Mouse (Mus musculus): Measurements from ENCODE around the gene Npb. TPM values are rescaled to one million over a fixed set of nuclear protein-coding genes. Genes with fewer than 3 reads are reported as not detected.
A peak's percentile ranks its signal among the peaks of the same experiment; 100 is the strongest.
"Not testable (repeated sequence)": the region's sequence is repeated elsewhere in the genome, so short reads cannot be mapped to it uniquely, and the experiment has no call there.

Npb gene
- polyA plus RNA-seq, 1 experiment from 2014 or later = 4.4 TPM

DNA sequence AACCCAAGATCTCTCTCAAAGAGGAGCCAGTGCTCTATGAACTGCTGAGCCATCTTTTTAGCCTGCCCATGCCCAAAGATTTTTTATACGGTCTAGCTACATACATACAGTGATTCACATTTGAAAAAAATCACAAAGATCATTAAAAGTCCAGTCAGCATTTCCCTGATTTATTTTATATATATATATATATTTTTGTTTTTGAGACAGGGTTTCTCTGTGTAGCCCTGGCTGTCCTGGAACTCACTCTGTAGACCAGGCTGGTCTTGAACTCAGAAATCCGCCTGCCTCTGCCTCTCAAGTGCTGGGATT, 25.3 kb upstream of the Npb start:
- not testable (repeated sequence) for DNase-seq (ENCODE audit: low spot score); H3K27ac ChIP-seq (ENCODE audit: low read depth); H3K27me3 ChIP-seq (replicated peaks; ENCODE audit: control insufficient read depth, insufficient read depth, low read length); H3K9ac ChIP-seq (ENCODE audit: low read length); ATAC-seq (replicated peaks; ENCODE audit: low FRiP score, low TSS enrichment, low read depth); H3K4me3 ChIP-seq (ENCODE audit: low read depth, low read length); H3K9me3 ChIP-seq (ENCODE audit: control insufficient read depth, low read length); H3K4me2 ChIP-seq (ENCODE audit: low read length)
- Histone ChIP-seq H3K4me1 (replicated peaks; ENCODE audit: control insufficient read depth, insufficient read depth, low read length) (peaks cover 19% of the 10 kb centered on the region), H3K36me3 (ENCODE audit: control insufficient read depth, insufficient read depth, low read length) (peaks cover 57% of the 10 kb centered on the region)
- 90% methylated on average over 2 of the region's 2 CpGs for WGBS

DNA sequence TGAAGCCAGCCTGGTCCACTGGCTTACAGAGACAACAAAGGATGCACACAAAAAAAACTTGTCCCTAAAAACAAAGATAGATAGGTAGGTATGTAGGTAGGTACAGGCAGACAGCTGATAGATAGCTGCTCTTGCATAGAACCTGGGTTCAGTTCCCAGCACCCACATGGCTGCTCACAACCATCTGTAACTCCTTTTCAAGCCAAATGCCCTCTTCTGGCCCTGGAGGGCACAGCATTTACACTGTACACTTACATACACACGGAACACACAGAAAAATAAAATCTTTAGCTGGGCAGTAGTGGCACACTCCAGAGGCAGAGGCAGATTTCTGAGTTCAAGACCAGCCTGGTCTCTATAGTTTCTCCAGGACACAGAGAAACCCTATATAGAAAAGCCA, 24.3 kb upstream of the Npb start:
- ATAC-seq (replicated peaks; ENCODE audit: low FRiP score, low TSS enrichment, low read depth) (no peak), DNase-seq (ENCODE audit: low spot score) (no peak)
- Histone ChIP-seq H3K4me3 (ENCODE audit: low read depth, low read length) (no peak overlapping the region), H3K27ac (ENCODE audit: low read depth) (no peak overlapping the region), H3K4me2 (ENCODE audit: low read length) (no peak overlapping the region), H3K9me3 (ENCODE audit: control insufficient read depth, low read length) (peaks cover 4% of the 10 kb centered on the region; the same call in 1 of the 2 replicates), H3K9ac (ENCODE audit: low read length) (no peak overlapping the region), H3K36me3 (ENCODE audit: control insufficient read depth, insufficient read depth, low read length) (peaks cover 55% of the 10 kb centered on the region), H3K4me1 (replicated peaks; ENCODE audit: control insufficient read depth, insufficient read depth, low read length) (peaks cover 19% of the 10 kb centered on the region), H3K27me3 (replicated peaks; ENCODE audit: control insufficient read depth, insufficient read depth, low read length) (no peaks in the 10 kb centered on the region)
- WGBS = 97% methylated on average over 1 of the region's 1 CpGs

DNA sequence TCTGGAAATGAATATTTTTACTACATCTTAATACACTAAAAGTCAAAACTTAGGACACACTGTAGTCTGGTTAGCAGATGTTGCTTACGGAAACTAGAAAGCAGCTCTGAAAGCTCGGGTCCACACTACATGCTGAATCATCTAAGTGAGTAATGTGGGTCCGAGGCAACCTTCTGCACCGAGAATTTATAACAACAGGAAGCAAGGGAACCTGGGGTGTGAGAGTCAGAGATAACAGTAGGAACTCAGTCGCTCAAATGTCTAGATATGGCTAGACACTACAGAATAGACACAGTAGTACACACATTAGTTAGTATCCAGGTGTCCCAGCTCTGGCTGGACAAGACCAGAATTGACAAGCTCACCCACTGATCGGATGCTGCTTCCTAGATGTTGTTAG, 19.7 kb upstream of the Npb start:
- Histone ChIP-seq H3K36me3 (ENCODE audit: control insufficient read depth, insufficient read depth, low read length) (peaks cover 88% of the 10 kb centered on the region), H3K4me1 (replicated peaks; ENCODE audit: control insufficient read depth, insufficient read depth, low read length) (no peaks in the 10 kb centered on the region), H3K4me3 (ENCODE audit: low read depth, low read length) (no peak overlapping the region), H3K9ac (ENCODE audit: low read length) (no peak overlapping the region), H3K9me3 (ENCODE audit: control insufficient read depth, low read length) (peaks cover 4% of the 10 kb centered on the region; the same call in 1 of the 2 replicates), H3K4me2 (ENCODE audit: low read length) (no peak overlapping the region), H3K27ac (ENCODE audit: low read depth) (no peak overlapping the region), H3K27me3 (replicated peaks; ENCODE audit: control insufficient read depth, insufficient read depth, low read length) (no peaks in the 10 kb centered on the region)
- DNase-seq (ENCODE audit: low spot score) = no peak
- 91% methylated on average over 6 of the region's 6 CpGs for WGBS
- ATAC-seq (replicated peaks; ENCODE audit: low FRiP score, low TSS enrichment, low read depth) = no peak

DNA sequence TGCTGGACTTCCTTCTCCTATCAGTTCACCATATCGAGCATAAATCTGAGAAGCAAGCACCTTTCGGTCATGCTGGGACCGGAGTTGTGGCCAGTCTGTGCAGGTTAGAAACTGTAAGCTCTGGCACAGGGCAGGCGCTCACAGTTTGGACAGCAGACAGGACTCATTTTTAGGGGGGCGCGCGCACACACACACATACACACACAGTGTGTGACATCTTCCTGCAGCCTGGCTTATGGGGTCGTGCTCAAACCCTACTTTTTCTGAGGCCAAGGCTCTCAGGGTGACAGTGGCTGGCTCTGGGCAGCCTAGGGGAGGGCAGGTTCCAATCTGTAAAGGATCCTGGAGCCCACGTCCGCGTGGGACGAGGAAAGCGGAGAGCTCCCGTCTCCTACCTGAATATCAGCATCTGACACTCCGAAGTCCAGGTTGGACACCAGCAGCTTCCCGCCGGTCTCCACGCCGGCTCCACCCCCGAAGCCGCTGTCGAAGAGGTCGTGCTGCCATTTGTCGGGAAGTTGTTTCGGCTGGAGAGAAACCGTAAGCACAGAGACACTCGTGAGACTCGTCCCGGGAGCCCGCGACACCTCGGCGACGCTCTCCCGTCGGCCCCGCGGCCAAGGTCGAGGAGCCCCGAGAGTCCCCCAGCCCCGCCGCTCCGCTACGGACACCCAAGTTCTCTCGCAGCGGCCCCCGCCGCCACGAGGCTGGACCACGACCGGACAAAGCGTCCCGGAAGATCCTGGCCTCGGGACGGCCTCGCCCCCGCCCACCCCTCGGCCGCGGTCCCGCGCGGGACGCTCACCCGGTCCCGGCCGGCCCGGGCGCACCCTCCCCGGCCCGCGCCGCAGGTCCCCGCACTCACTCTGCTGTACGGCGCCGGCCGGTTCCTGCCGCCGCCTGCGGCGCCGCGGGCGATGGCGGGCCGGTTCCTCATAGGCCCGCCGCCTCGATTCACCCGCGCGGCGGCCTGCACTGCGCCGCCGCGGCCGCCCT, 10.7 kb upstream of the Npb start:
- peak; percentile 72 for DNase-seq (ENCODE audit: low spot score)
- H3K4me1 ChIP-seq (replicated peaks; ENCODE audit: control insufficient read depth, insufficient read depth, low read length) = peaks cover 20% of the 10 kb centered on the region
- peak overlapping the region; percentile 98 for H3K4me3 ChIP-seq (ENCODE audit: low read depth, low read length)
- ATAC-seq (replicated peaks; ENCODE audit: low FRiP score, low TSS enrichment, low read depth) = peak; percentile 38; the same call in 1 of the 2 replicates
- H3K27me3 ChIP-seq (replicated peaks; ENCODE audit: control insufficient read depth, insufficient read depth, low read length) = no peaks in the 10 kb centered on the region
- peak overlapping the region; percentile 81 for H3K27ac ChIP-seq (ENCODE audit: low read depth)
- H3K9me3 ChIP-seq (ENCODE audit: control insufficient read depth, low read length) = no peaks in the 10 kb centered on the region
- 5% methylated on average over 74 of the region's 99 CpGs for WGBS
- peaks cover 65% of the 10 kb centered on the region for H3K36me3 ChIP-seq (ENCODE audit: control insufficient read depth, insufficient read depth, low read length)
- peak overlapping the region; percentile 96 for H3K9ac ChIP-seq (ENCODE audit: low read length)
- peak overlapping the region; percentile 88 for H3K4me2 ChIP-seq (ENCODE audit: low read length)

DNA sequence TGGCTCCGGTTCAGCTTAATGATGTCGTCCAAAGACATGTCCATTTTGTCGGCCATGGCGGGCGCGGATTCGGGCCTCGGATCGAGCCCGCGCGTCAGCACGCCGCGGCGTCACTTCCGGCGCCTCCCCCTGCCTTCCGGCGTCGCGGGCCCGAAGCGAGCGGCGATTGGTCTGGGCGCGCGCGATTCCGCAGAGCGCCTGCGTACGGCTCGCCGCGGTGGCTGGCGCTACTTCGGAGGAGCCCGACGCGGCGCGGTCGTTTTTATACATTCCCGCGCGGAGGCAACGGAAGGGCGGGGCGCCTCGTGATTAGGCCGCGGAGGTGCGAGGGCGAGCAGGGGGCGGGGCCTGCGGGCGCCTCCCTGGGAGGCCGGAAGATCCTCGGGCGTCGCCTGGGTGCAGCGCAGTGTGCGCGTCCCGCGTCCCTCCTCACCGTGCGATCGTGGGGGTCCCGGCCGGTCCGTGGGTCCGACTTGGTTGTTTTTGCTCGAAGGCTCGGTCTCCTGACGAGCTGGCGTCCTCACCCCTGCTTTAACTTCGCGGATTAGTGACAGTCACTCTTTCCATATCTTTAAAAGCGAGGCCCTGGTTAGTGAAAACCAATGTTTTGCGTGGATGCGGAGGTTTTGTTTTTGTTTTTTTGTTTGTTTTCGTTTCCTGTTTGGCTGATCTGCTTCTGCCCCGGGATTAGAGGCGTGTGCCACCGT, 9.8 kb upstream of the Npb start, which contains the start of the genes Alyref and Anapc11:
Gene Alyref (minus strand): TSS at position 83 of the 707 bp plus-strand sequence.
Gene Anapc11 (plus strand): TSS at position 139 of the 707 bp plus-strand sequence.
- Histone ChIP-seq H3K27ac (ENCODE audit: low read depth) (peak within 1 kb of the TSS; percentile 81), H3K36me3 (ENCODE audit: control insufficient read depth, insufficient read depth, low read length) (peaks cover 65% of the 10 kb centered on the region)
- WGBS = under 1% methylated on average over 86 of the region's 88 CpGs

DNA sequence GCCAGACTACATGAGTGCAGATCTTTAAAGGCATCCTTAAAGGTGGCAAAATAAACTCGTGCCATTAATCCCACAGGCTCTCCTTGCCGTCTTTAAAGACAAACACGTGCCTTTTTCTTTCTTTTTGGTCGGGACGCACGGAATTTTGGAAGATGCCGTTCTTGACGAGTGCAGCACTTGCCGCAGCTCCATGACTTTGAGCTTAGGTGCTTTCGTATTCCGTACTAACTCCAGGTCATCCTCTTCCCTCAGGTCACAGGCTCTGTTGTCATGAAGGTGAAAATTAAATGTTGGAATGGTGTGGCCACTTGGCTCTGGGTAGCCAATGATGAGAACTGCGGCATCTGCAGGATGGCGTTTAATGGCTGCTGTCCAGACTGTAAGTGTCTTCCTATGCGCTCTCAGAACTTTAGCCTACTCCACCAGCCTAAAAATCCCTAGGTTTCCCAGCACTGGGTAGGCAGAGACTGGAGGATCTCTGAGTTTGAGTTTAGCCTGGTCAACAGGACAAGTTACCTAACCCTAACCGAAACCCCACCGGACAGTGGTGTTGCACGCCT, 9.2 kb upstream of the Npb start:
- Histone ChIP-seq H3K27ac (ENCODE audit: low read depth) (peak overlapping the region; percentile 81), H3K4me1 (replicated peaks; ENCODE audit: control insufficient read depth, insufficient read depth, low read length) (peaks cover 20% of the 10 kb centered on the region), H3K36me3 (ENCODE audit: control insufficient read depth, insufficient read depth, low read length) (peaks cover 64% of the 10 kb centered on the region), H3K9me3 (ENCODE audit: control insufficient read depth, low read length) (no peaks in the 10 kb centered on the region), H3K4me2 (ENCODE audit: low read length) (peak overlapping the region; percentile 88), H3K4me3 (ENCODE audit: low read depth, low read length) (peak overlapping the region; percentile 98), H3K27me3 (replicated peaks; ENCODE audit: control insufficient read depth, insufficient read depth, low read length) (no peaks in the 10 kb centered on the region), H3K9ac (ENCODE audit: low read length) (peak overlapping the region; percentile 63)
- ATAC-seq (replicated peaks; ENCODE audit: low FRiP score, low TSS enrichment, low read depth) = no peak
- DNase-seq (ENCODE audit: low spot score) = peak; percentile 63
- 46% methylated on average over 17 of the region's 17 CpGs for WGBS

More for the DNA sequence above, 9.8 kb upstream of the Npb start, which contains the start of the genes Alyref and Anapc11:
- peak; percentile 97 for ATAC-seq (replicated peaks; ENCODE audit: low FRiP score, low TSS enrichment, low read depth)
- H3K9me3 ChIP-seq (ENCODE audit: control insufficient read depth, low read length) = no peaks in the 10 kb centered on the region
- H3K27me3 ChIP-seq (replicated peaks; ENCODE audit: control insufficient read depth, insufficient read depth, low read length) = no peaks in the 10 kb centered on the region
- H3K9ac ChIP-seq (ENCODE audit: low read length) = peak within 1 kb of the TSS; percentile 96
- peaks cover 20% of the 10 kb centered on the region for H3K4me1 ChIP-seq (replicated peaks; ENCODE audit: control insufficient read depth, insufficient read depth, low read length)
- H3K4me2 ChIP-seq (ENCODE audit: low read length) = peak within 1 kb of the TSS; percentile 88
- peak; percentile 93 for DNase-seq (ENCODE audit: low spot score)
- H3K4me3 ChIP-seq (ENCODE audit: low read depth, low read length) = peak within 1 kb of the TSS; percentile 98

DNA sequence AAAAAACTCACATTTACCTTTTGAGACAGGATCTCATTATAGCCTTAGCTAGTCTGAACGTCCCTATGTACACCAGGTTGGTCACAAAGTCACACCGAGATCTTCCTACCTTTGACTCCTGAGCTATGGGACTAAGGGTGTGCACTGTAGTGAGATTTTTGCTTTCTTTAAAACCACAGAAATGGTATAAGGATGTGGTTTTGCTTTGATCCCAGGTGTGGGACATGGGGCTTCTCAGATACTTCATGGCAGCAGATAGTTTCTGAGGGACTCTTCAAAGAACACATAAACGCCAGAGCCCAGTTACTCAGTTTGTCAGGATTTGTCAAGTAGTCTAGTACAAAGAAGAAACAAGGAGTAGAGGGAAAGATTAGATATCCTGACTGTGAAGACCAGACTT, 7.6 kb upstream of the Npb start:
- Histone ChIP-seq H3K4me3 (ENCODE audit: low read depth, low read length) (no peak overlapping the region), H3K9ac (ENCODE audit: low read length) (no peak overlapping the region), H3K27ac (ENCODE audit: low read depth) (no peak overlapping the region), H3K4me1 (replicated peaks; ENCODE audit: control insufficient read depth, insufficient read depth, low read length) (peaks cover 20% of the 10 kb centered on the region), H3K36me3 (ENCODE audit: control insufficient read depth, insufficient read depth, low read length) (peaks cover 66% of the 10 kb centered on the region), H3K27me3 (replicated peaks; ENCODE audit: control insufficient read depth, insufficient read depth, low read length) (no peaks in the 10 kb centered on the region), H3K9me3 (ENCODE audit: control insufficient read depth, low read length) (no peaks in the 10 kb centered on the region), H3K4me2 (ENCODE audit: low read length) (no peak overlapping the region)
- DNase-seq (ENCODE audit: low spot score) = no peak
- WGBS = 92% methylated on average over 3 of the region's 3 CpGs
- ATAC-seq (replicated peaks; ENCODE audit: low FRiP score, low TSS enrichment, low read depth) = no peak

DNA sequence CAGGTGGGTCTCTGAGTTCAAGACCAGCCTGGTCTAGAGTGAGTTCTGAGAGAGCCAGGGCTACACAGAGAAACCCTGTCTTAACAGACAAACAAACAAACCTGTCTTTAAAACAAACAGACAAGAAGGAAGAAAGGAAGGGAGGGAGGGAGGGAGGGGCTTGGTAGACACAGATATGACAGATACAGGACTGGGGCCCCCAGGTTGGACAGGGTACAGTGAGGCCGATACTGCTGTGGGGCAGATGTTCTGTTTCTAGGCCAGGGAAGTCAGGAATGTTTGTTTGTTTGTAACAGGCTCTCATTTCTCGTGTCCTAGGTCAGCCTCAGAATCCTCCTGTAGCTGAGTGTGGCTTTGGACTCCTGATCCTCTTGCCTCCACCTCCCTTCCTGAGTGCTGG, 4.7 kb upstream of the Npb start:
- H3K4me1 ChIP-seq (replicated peaks; ENCODE audit: control insufficient read depth, insufficient read depth, low read length) = peaks cover 19% of the 10 kb centered on the region
- WGBS = 66% methylated on average over 2 of the region's 2 CpGs
- H3K27me3 ChIP-seq (replicated peaks; ENCODE audit: control insufficient read depth, insufficient read depth, low read length) = no peaks in the 10 kb centered on the region
- DNase-seq (ENCODE audit: low spot score) (no peak), ATAC-seq (replicated peaks; ENCODE audit: low FRiP score, low TSS enrichment, low read depth) (no peak)
- no peak overlapping the region for H3K4me2 ChIP-seq (ENCODE audit: low read length)
- no peak overlapping the region for H3K9ac ChIP-seq (ENCODE audit: low read length)
- H3K27ac ChIP-seq (ENCODE audit: low read depth) = no peak overlapping the region
- peaks cover 58% of the 10 kb centered on the region for H3K36me3 ChIP-seq (ENCODE audit: control insufficient read depth, insufficient read depth, low read length)
- no peak overlapping the region for H3K4me3 ChIP-seq (ENCODE audit: low read depth, low read length)
- H3K9me3 ChIP-seq (ENCODE audit: control insufficient read depth, low read length) = no peaks in the 10 kb centered on the region

Data from intestine, embryonic 14.5 days (tissue).